Mouse (Mus musculus): ENCODE measurements around the gene Il12b.
A peak's percentile ranks its signal among the peaks of the same experiment; 100 is the strongest.
"Not testable (repeated sequence)": the region's sequence is repeated elsewhere in the genome, so short reads cannot be mapped to it uniquely, and the experiment has no call there.

Gene Il12b

DNA sequence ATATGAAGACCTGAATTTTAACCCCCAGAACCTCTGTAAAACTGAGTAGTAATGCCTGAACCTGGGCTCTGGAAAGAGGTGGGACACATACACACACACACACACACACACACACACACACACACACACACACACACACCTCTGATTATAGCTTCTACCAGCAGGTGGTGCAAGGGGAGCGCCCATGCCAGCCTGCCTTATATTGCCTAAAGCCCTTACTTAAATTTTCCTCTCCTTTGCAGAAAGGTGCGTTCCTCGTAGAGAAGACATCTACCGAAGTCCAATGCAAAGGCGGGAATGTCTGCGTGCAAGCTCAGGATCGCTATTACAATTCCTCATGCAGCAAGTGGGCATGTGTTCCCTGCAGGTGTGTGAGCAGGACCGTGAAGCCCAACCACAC, 12.4 kb downstream of the Il12b start:
- no peak for DNase-seq (ENCODE audit: low spot score)

DNA sequence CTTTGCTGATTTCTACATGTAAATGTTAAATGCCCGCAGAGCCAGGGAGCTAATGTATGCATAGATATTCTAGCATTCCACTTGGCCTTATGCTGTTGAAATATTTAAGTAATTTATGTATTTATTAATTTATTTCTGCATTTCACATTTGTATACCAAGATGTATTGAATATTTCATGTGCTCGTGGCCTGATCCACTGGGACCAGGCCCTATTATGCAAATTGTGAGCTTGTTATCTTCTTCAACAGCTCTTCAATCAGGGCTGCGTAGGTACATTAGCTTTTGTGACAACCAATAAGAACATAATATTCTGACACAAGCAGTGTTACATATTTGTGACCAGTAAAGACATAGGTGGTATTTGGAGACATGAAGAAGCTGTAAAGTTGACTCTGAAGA, 13.5 kb downstream of the Il12b start:
- no peak for DNase-seq (ENCODE audit: low spot score)

DNA sequence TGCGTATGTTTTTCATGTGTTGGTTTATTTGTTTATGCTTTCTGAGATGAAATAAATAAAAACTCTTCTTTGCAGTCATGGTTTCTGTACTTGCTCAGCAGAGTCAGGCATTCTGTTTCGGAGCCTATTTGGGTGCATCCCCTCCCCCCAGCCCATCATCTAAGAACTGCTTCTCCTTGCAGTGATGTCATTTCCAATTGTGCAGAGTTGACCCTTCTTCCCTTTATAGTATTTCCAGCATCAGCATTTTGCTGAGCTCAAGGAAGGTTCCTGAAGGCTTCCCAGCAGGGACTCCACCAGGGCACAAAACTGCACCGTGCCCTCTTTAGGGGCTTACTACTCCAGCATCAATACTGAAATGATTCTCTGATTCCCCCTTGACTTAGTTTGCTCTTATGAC, 14.7 kb downstream of the Il12b start:
- no peak for DNase-seq (ENCODE audit: low spot score)

DNA sequence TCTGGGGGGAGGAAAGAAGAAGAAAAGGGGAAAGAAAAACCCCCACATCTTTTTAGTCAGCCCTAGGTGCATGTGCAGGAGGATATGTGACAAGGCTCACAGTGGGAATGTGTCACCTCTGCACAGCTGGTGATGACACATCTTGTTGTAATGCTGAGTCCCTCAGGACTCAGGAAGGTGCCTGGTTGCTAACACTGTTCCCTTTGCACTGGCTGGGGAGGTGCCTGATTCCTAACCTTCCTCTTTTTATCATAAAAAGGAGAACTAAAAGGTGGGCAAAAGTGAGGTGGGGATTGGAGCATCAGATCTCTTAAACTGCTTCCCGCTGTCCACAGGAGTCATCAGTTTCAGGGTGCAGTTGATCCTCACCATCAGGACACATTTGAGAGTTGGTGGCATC, 17.5 kb downstream of the Il12b start:
- DNase-seq (ENCODE audit: low spot score), result no peak

DNA sequence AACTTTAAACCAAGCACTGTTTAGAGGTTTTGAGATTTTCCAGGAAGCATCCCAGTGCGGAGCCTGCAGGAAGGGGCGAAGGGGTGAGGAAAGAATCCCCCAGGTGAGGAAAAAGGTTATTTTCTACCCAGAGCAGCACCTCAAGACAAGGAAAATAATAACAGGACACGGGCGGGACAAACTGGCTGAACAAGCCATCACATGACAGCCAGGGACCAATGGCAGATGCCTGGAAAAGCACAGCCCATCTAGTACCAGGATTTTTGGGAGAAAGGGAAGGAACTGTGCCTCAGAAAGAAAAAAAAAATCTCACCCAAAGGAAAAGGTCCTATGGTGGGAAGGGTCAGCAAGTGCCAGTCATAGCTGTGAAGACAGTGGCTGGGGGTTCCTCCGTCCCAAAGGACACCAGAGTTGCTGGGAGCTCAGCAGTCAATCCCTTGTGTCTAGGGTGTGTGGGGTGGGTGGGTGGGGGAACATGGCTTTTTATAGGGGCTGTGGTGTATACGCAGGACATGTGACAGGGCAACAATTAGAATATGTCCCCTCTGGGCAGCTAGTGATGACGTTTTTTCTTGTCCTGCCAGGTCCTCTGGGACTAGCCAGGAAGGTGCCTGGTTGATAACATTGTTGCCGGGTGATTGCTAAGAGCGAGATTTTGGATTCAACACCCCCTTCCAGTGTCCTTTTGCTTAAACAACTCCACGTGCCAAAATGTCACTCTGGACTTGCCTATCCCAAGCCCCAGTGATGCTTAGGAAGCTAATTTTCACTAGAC, 22.7 kb downstream of the Il12b start:
- DNase-seq (ENCODE audit: low spot score), result no peak

DNA sequence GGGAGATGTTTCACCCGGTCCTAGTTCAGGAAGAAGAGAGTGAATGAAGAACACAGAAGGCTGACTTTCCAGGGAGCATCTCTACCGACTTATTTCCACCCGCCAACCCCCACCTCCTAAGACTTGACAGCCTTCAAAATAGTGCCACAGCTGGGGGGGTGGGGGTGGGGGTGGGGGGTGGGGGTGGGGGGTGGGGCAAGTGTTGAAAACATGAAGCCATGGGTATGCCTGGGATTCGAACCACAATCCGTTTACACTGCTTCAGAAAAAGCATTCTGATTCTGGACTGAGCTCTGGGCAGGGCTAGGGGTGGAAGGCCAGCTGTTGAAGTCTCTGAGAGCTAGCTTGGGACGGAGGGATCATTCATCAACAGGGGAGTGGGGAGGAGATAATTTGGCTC, 23.4 kb downstream of the Il12b start:
- no peak for DNase-seq (ENCODE audit: low spot score)

DNA sequence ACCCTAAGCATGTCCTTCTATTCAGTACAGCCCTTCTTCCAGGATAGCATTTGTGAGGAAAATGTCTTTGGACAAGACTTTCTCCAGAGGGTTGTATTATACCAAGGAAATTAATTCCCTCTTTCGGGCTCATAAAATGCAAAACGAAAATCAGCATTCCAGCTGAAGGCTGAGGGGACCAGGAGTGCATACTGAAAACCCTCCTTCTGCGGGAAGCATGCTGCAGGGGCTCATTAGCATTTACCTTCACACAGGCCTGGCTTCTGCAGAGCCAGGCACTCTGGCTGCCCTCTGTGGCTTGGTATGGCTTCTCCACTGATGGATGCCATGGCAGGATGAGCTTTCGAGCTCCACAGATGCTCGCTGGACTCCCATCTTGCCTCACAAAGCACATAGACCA, 24.1 kb downstream of the Il12b start:
- DNase-seq (ENCODE audit: low spot score), result no peak

DNA sequence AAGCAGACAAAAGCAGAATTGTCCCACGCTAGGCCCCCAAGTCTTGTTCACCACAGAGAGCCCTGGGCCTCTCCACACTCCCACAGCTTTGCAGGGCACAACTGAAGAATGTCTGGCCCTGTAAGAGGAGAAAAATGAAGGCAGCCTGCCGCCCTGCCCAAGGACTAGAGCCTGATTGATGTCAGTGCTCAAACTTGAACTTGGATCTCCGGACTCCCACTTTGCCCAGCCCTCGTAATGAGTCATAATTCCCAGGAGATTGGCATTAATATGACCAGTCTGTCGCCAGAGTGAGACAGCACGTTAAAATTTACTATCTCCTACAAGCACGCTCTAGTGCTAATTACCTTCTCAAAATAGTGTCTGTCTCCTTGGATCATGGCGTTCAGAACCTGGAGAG, 25.1 kb downstream of the Il12b start:
- no peak for DNase-seq (ENCODE audit: low spot score)

DNA sequence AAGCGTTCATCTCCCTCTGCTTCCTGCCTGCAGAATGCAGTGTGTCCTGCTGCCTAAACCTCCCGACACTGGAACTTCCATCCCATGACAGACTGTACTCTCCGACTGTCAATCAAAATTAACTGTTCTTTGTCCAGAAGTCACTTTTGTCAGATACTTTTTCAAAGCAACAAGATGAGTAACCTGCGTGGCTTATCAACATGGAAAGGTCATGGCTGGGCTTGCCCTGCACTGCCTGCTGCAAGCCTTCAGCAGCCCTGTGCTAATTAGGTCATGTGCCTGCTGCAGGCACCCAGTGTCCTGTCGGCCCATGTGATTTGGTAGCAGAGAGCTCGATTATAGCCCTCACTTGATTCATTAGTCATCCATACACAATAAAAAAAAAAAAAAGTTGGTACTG, 25.8 kb downstream of the Il12b start:
- no peak for DNase-seq (ENCODE audit: low spot score)

DNA sequence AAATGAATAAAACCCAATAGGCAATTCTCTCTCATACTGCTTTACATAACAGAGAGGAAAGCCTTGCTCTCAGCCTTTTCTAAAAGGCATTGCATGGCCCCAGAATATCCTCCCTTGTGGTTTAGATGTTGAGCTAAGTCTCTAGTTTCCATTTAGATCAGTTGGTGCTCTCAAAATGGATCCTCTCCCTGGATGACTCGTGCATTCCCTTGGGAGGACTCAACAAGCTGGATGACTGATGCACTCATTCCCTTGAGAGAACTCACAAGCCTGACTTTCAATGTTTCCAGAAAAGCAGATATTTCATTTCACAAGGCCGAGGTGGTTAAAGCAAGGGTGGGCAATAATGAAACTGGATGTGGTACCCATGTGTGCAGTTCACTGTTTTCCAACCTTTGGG, 28.1 kb downstream of the Il12b start:
- DNase-seq (ENCODE audit: low spot score), result no peak

DNA sequence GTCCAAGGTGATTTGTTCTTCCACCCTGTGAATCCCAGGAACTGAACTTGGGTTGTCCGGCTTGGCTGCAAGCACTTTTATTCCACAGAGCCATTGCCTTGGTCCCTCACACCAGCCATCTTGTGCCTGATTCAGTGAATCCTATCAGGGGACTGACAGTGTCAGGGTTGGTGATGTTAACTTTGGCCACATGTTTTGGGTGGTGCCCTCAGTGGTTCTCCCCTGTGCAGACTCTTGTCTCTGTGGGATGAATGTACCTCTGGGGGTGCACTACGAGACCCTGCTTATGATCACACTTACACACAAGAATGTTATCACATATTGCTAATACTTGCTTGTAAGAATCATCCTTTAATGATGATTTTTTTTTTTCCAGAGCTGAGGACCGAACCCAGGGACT, 30.2 kb downstream of the Il12b start:
- no peak for DNase-seq (ENCODE audit: low spot score)

DNA sequence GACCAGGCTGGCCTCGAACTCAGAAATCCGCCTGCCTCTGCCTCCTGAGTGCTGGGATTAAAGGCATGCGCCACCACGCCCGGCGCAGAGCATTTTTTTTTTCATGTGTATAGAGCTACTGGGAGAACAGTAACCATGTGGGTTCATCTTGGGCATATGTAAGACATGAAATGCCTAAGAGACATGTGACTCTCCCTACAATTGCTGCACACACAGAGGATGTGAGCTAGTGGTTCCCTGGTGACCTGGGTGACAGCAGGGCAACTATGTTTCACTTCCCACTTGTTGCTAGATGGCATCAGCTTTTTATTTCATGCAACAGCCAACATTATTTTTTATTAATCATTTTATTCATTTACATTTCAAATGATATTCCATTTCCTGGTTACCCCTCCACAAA, 37.9 kb downstream of the Il12b start:
- no peak for DNase-seq (ENCODE audit: low spot score)

DNA sequence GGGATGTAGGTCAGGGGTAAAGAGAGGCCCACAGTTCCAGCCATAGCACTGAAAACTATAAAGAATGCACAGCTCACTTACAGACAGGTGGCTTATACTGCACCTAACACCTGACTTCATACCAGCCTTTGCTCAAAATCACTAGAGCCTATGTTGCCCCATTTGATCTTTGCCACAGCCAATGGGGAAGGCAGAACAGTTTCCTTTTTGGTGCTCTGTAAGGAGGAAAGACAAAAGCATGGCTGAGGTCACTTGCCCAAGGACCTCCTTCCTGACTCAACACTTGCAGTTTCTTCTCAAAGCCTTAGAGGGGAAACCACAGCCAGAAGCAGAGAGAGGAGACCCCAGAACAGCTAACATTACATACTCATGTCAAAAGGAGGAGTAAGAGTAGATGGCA, 51.2 kb downstream of the Il12b start:
- DNase-seq (ENCODE audit: low spot score), result no peak

DNA sequence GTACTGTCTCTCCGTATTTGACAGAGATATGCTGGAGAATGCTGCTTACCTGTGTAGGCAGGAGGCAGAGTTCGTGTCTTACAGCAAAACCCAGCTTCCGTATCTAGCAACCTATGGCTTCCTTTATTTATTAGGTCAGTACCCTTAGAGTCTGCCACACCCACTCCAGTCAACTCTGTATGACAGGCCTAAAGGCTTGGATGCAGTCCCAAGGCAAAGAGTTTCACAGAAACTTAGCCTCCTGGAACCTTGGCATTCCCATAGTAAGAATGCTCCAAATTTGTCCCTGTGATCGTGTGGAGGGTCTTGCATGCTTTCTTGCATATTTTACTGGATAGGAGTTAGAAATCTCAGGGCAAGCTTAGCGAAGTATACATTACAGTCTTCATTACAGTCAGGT, 52.2 kb downstream of the Il12b start:
- DNase-seq (ENCODE audit: low spot score), result not testable (repeated sequence)

DNA sequence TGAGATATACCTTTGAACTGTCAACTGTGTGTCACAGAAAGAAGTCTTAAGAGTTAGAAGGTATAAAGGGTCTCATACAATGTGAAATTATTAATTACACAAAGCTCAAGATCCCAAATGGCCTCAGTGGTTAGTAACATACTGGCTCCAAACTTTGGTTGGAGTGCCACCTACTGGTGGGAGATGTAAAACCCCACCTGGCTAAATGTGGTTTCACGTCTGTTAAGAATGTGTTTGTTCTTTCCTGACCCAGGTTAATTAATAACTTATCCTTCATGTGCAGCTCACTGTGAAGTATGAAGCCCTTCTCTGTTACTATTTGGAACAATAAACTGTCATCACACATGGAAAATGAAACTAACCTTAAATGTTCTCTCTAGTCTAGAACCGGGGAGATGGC, 53.6 kb downstream of the Il12b start:
- peak; percentile 21 for DNase-seq (ENCODE audit: low spot score)

DNA sequence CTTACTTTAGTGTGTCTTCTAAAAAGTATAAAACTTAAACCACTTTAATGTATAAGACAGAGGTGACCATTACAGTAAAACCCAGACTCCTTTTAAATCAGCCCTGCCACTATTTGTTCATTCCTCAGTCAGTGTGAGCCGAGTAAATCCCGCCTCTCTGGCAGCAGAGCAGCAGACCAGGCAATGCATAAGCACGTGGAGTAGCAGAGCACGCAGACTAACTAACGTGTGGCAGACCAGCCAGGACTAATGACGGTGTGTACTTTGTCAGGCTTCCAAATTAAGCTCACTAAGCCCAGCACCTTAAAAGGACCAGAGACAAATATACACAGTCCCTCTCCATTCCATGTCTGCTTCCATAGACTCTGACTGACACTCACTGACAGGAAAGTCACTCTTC, 61.6 kb downstream of the Il12b start:
- no peak for DNase-seq (ENCODE audit: low spot score)
